Mouse (Mus musculus): Measurements from ENCODE around the gene Exoc3l.

The Exoc3l gene

GRCm38 (mm10) chr8:105265128-105265527, 30.8 kb downstream of the Exoc3l start:
- no peak for DNase-seq

- DNase-seq = no peak
Observed at GRCm38 (mm10) chr8:105264024-105264982, 31.6 kb downstream of the Exoc3l start, which contains the start of the genes Tradd and Fbxl8. TSS of gene Tradd (minus strand) at chr8:105264609. TSS of gene Fbxl8 (plus strand) at chr8:105264648.

- DNase-seq = no peak
Observed at GRCm38 (mm10) chr8:105263244-105263912, 32.5 kb downstream of the Exoc3l start.

GRCm38 (mm10) chr8:105261326-105261980, 34.4 kb downstream of the Exoc3l start:
- DNase-seq = no peak

- no peak for DNase-seq
Observed at GRCm38 (mm10) chr8:105260371-105261099, 35.4 kb downstream of the Exoc3l start.

- DNase-seq = peak; percentile 59
Observed at GRCm38 (mm10) chr8:105259721-105260320, 36.1 kb downstream of the Exoc3l start.

- DNase-seq = no peak
Observed at GRCm38 (mm10) chr8:105258911-105259720, 36.8 kb downstream of the Exoc3l start.

- no peak for DNase-seq
Observed at GRCm38 (mm10) chr8:105257318-105258114, 38.4 kb downstream of the Exoc3l start.

GRCm38 (mm10) chr8:105254966-105255350, 40.9 kb downstream of the Exoc3l start, which contains the start of gene B3gnt9:
TSS of gene B3gnt9 (minus strand) at chr8:105255153.
- DNase-seq = no peak

GRCm38 (mm10) chr8:105254152-105254965, 41.5 kb downstream of the Exoc3l start:
- peak; percentile 90 for DNase-seq

- DNase-seq = no peak
Observed at GRCm38 (mm10) chr8:105253766-105254151, 42.1 kb downstream of the Exoc3l start.

GRCm38 (mm10) chr8:105252680-105253537, 43.0 kb downstream of the Exoc3l start:
- no peak for DNase-seq

GRCm38 (mm10) chr8:105251954-105252353, 43.9 kb downstream of the Exoc3l start:
- no peak for DNase-seq

- no peak for DNase-seq
Observed at GRCm38 (mm10) chr8:105241016-105241415, 54.9 kb downstream of the Exoc3l start.

Measured in right cerebral cortex, adult 18-20 months (tissue).